Mouse (Mus musculus) liver, embryonic 16.5 days (tissue): ENCODE data around the gene Wdr43. TPM values are rescaled to one million over a fixed set of nuclear protein-coding genes. Genes with fewer than 3 reads are reported as not detected.

Experiments used
- ATAC-seq: fragments of 200-750 bp; cut with Nextera tagmentation; 2 replicates; pipeline ENCODE4 v1.8.0; 2017; ENCODE audit warnings: low read depth, mild to moderate bottlenecking, moderate number of reproducible peaks, moderate library complexity
- H3K27ac ChIP-seq: fragments of 300-500 bp; sonication (generic); 2 replicates; pipeline ENCODE4 v1.5.1; 2014; ENCODE audit warnings: mild to moderate bottlenecking, low read length
- H3K27me3 ChIP-seq: fragments of 300-500 bp; sonication (generic); 2 replicates; pipeline ENCODE4 v1.6.1; 2014; ENCODE audit warnings: low read depth, low read length, mixed read lengths; ENCODE audit not compliant: control insufficient read depth, insufficient read depth
- H3K36me3 ChIP-seq: fragments of 300-500 bp; sonication (generic); 2 replicates; pipeline ENCODE4 v1.6.1; 2014; ENCODE audit warnings: mild to moderate bottlenecking; ENCODE audit not compliant: control insufficient read depth, insufficient read depth
- H3K4me1 ChIP-seq: fragments of 300-500 bp; sonication (generic); 2 replicates; pipeline ENCODE4 v1.6.1; 2014; ENCODE audit warnings: low read depth, low read length, mixed read lengths; ENCODE audit not compliant: control insufficient read depth
- H3K4me2 ChIP-seq: fragments of 300-500 bp; sonication (generic); 2 replicates; pipeline ENCODE4 v1.6.1; 2014; ENCODE audit warnings: low read depth, low read length, mixed read lengths
- H3K4me3 ChIP-seq: fragments of 300-500 bp; sonication (generic); 2 replicates; pipeline ENCODE4 v1.5.1; 2014; ENCODE audit warnings: low read depth, mild to moderate bottlenecking, low read length
- H3K9ac ChIP-seq: fragments of 300-500 bp; sonication (generic); 2 replicates; pipeline ENCODE4 v1.6.1; 2014; ENCODE audit warnings: low read depth, low read length
- H3K9me3 ChIP-seq: fragments of 300-500 bp; sonication (generic); replicated peaks from 2 replicates; pipeline ENCODE4 v1.6.1; 2016; ENCODE audit warnings: low read length; ENCODE audit not compliant: control insufficient read depth
- WGBS: fragments of 180-500 bp; shearing (Covaris S2); extraction: QIAGEN DNeasy Blood & Tissue Kit; methylation state at CpG from one replicate; pipeline ENCODE4 v1.1.7; 2014; ENCODE audit not compliant: insufficient replicate concordance; 5-methylcytosine and 5-hydroxymethylcytosine counted together
- polyA plus RNA-seq: library from polyadenylated mRNA; unstranded; fragments of >200 nt; fragmentation: Nextera tagmentation; extraction: Ambion mirVana; gene quantifications from 2 replicates; pipeline ENCODE4 v1.2.1, GENCODE M21; 2015

The Wdr43 gene
- polyA plus RNA-seq, 1 experiment from 2014 or later = 26.6 TPM

DNA sequence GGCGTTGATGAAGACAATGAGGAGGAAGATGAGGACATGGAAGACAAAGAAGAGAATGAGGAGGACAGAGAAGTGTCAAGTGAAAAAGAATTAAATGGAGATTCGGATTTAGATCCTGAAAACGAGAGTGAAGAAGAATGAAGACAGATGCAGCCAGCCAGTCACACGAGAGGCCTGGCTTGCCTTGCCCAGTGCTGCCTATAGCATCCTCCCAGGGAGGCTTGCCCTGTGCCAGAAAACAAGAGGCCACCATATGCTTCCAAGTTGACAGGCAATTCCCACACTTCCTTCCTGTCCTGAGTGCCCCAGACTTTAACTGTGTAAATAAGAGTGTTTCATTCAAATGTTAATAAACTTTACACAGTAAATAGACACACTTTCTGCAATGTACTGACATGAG is 41.8 kb downstream of the Wdr43 start:
- Histone ChIP-seq H3K27ac (no peak overlapping the region), H3K9me3 (no peaks in the 10 kb centered on the region), H3K36me3 (peaks cover 19% of the 10 kb centered on the region), H3K4me2 (no peak overlapping the region), H3K4me3 (no peak overlapping the region), H3K27me3 (no peaks in the 10 kb centered on the region), H3K9ac (no peak overlapping the region), H3K4me1 (peaks cover 2% of the 10 kb centered on the region; the same call in 1 of the 2 replicates)
- WGBS = 73% methylated on average over 4 of the region's 4 CpGs
- no peak for ATAC-seq

DNA sequence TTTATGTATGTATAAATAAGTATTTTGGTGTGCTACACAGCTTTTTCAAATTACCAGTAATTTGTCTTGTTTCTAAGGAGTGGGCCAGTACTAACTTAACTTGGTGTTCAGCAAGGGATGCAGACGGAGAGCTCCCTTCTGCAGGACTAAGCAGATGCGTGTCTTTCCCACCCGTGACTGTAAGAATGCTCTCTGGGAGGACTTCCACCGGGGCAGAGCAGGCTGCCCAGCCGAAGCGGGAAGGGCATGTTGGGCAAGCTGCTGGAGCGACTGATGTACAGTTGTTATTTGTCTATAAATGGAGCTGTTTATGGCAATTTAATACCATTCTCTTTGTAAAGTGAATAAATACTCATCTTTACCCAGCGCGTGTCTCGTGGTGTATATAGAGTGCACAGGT is 43.0 kb downstream of the Wdr43 start:
- Histone ChIP-seq H3K4me3 (no peak overlapping the region), H3K9ac (no peak overlapping the region), H3K4me2 (no peak overlapping the region), H3K36me3 (peaks cover 10% of the 10 kb centered on the region), H3K27me3 (no peaks in the 10 kb centered on the region), H3K9me3 (no peaks in the 10 kb centered on the region), H3K4me1 (peaks cover 2% of the 10 kb centered on the region; the same call in 1 of the 2 replicates), H3K27ac (no peak overlapping the region)
- 84% methylated on average over 10 of the region's 10 CpGs for WGBS
- no peak for ATAC-seq

DNA sequence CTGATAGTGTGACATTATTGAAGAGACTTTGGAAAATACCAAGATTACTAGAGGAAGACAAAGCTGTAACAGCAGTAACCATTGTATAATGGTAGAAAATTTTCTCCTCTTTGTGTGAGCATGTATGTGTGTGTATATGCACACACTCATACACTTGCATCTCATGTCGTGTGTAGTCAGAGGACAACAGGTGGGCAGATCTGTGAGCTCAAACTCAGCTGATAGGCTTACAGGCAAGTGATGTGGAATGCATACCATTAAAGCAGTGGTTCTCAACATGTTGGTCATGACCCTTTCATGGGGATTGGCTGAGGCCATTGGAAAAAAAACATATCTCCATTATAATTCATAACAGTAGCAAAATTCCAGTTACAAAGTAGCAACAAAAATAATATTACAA is 44.7 kb downstream of the Wdr43 start:
- H3K4me2 ChIP-seq = no peak overlapping the region
- H3K9me3 ChIP-seq = no peaks in the 10 kb centered on the region
- ATAC-seq = no peak
- no peaks in the 10 kb centered on the region for H3K27me3 ChIP-seq
- WGBS = 24% methylated on average over 1 of the region's 1 CpGs
- no peak overlapping the region for H3K27ac ChIP-seq
- peaks cover 6% of the 10 kb centered on the region for H3K36me3 ChIP-seq
- no peak overlapping the region for H3K4me3 ChIP-seq
- H3K9ac ChIP-seq = no peak overlapping the region
- H3K4me1 ChIP-seq = peaks cover 2% of the 10 kb centered on the region; the same call in 1 of the 2 replicates

DNA sequence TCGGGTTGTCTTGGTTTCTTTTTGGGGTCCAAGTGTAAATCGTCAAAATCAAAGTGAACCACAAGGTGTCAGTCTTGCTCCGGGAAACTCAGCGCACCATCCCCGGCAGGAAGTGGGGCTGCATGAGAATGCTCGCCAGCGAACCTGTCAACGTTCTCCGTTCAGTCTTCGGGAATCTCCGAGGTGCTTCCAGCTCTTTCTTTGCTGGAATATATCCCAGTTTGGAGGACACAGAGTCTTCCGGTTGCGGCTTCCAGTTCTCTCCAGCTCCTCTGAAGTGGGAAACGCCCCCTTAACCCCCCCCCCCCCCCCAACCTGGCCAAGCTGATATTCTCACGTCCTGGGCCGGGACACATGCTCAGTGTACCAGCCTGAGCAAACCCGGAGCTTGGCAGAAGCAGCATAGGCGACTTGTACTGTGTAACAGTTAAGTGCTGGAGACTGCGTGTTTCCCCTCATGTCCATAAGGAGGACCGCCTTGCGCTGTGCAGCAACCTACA is 47.1 kb downstream of the Wdr43 start:
- peak overlapping the region; percentile 57 for H3K4me2 ChIP-seq
- no peaks in the 10 kb centered on the region for H3K27me3 ChIP-seq
- peak overlapping the region; percentile 40 for H3K4me3 ChIP-seq
- WGBS = 8% methylated on average over 21 of the region's 21 CpGs
- no peaks in the 10 kb centered on the region for H3K9me3 ChIP-seq
- no peak overlapping the region for H3K9ac ChIP-seq
- peaks cover 2% of the 10 kb centered on the region; the same call in 1 of the 2 replicates for H3K4me1 ChIP-seq
- no peak overlapping the region for H3K27ac ChIP-seq
- H3K36me3 ChIP-seq = no peaks in the 10 kb centered on the region
- ATAC-seq = 0 out of 2 replicates have a peak, but pooled peaks have one; percentile 30

DNA sequence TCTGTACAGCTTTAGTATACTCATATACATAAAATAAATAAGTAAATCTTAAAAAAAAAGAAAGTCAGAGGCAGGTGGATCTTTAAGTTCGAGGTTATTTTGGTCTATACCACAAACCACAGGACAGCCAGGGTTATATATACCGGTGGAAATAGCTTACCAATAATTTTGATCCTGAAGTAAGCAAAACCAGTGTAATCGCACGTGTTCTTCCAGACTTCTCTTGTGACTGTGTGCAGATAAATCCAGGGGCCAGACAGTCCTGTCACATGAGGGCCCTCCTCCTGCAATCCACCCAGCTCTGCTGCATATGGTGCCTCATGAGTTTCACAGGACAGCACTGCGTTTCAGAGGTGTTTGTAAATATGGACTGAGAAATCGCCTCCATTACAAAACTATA is 47.8 kb downstream of the Wdr43 start:
- H3K36me3 ChIP-seq = no peaks in the 10 kb centered on the region
- H3K4me1 ChIP-seq = peaks cover 2% of the 10 kb centered on the region; the same call in 1 of the 2 replicates
- H3K9ac ChIP-seq = no peak overlapping the region
- ATAC-seq = no peak
- H3K4me2 ChIP-seq = no peak overlapping the region
- H3K4me3 ChIP-seq = no peak overlapping the region
- no peak overlapping the region for H3K27ac ChIP-seq
- no peaks in the 10 kb centered on the region for H3K27me3 ChIP-seq
- WGBS = 38% methylated on average over 6 of the region's 6 CpGs
- H3K9me3 ChIP-seq = no peaks in the 10 kb centered on the region

DNA sequence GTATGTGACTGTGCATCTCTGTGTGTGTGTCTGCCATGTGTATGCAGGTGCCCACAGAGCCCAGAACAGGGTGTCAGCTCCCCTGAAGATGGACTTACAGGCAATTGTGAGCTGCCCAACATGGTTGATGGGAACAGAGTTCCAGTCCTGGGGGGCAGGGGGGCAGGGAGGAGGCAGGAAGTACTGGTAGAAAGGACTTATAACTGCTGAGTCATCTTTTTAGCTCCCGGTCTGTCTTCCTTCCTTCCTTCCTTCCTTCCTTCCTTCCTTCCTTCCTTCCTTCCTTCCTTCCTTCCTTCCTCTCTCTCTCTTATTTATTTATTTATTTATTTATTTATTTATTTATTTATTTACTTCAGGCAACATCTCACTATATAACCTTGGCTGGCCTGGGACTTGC is 48.5 kb downstream of the Wdr43 start:
- ATAC-seq = no peak
- Histone ChIP-seq H3K36me3 (no peaks in the 10 kb centered on the region), H3K27ac (no peak overlapping the region), H3K4me2 (no peak overlapping the region), H3K4me3 (no peak overlapping the region), H3K4me1 (peaks cover 2% of the 10 kb centered on the region; the same call in 1 of the 2 replicates), H3K9me3 (no peaks in the 10 kb centered on the region), H3K27me3 (no peaks in the 10 kb centered on the region), H3K9ac (no peak overlapping the region)
- 20% methylated on average over 1 of the region's 1 CpGs for WGBS

DNA sequence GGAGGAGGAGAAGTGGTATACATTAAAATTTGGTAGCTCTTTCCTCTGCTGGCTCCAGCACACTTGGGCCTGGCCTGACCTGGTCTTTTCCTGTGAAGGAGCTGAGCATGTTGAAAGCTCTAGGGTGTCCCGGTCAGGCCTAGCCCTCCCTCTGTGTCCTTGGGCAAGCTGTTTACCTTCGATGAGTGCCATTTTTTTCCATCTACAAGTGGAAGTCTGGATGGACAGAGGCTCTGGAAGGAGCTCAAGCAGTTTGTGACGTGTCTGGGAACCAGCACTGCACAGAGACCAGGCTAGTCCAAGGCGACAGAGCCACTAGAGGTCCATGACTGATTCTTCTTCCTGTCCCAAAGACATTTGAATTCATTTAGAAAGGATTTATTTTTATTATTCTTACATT is 49.5 kb downstream of the Wdr43 start:
- Histone ChIP-seq H3K27ac (no peak overlapping the region), H3K27me3 (no peaks in the 10 kb centered on the region), H3K9me3 (no peaks in the 10 kb centered on the region), H3K4me2 (no peak overlapping the region), H3K36me3 (no peaks in the 10 kb centered on the region), H3K4me1 (peaks cover 2% of the 10 kb centered on the region; the same call in 1 of the 2 replicates), H3K9ac (no peak overlapping the region), H3K4me3 (no peak overlapping the region)
- 59% methylated on average over 4 of the region's 4 CpGs for WGBS
- ATAC-seq = no peak

DNA sequence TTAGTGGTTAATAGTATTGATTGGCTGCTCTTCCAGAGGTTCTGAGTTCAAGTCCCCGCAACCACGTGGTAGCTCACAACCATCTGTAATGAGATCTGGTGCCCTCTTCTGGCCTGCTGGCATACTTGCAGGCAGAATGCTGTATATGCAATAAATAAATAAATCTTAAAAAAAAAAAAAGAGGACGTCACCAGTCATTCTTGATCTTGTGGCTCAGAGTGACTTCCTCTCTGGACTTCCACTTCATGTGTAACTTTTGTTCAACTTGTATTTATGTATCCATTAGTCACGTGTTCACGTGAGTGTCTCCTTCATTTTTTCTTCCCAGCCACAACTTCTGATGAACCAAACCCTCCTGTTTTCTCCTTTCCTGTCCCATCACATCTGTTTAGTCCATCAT is 53.8 kb downstream of the Wdr43 start:
- ATAC-seq = no peak
- no peak overlapping the region for H3K9ac ChIP-seq

DNA sequence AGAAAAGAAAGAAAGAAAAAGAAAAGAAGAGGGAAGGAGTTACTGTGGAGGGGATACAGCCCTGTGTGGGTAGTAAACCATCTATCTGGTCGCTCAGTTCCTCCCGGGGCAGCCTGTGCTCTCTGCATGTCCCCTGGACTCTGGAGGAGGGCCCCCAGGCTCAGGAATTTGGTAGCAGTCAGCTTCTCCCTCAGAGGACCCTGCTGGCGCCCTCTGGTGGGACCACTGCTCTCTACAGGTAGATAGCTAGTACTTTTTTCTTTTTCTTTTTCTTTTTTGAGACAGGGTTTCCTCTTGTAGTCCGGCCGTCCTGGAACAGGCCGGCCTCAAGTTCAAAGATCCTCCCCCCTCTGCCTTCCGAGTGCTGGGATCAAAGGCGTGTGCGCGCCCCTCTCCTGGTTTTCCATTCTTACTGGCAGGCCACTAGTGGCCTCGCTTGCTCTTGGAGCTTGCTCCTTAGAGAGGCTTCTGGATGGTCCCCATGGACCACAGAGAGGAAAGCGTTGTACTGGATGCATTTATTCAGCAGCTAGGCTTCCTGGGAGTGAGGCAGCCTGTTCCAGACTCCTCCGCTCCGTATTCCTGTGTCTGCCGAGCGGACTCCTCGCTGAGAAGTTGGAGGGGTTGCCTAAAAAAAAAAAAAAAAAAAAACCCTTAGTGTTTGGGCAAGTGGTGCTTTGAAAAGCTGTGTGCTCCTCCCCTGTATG is 56.3 kb downstream of the Wdr43 start:
- Histone ChIP-seq H3K4me2 (no peak overlapping the region), H3K36me3 (no peaks in the 10 kb centered on the region), H3K4me3 (no peak overlapping the region), H3K4me1 (no peaks in the 10 kb centered on the region), H3K9ac (no peak overlapping the region), H3K9me3 (no peaks in the 10 kb centered on the region), H3K27ac (no peak overlapping the region), H3K27me3 (no peaks in the 10 kb centered on the region)
- ATAC-seq = no peak
- 50% methylated on average over 17 of the region's 17 CpGs for WGBS

More for the DNA sequence above, 53.8 kb downstream of the Wdr43 start:
- Histone ChIP-seq H3K27ac (no peak overlapping the region), H3K27me3 (no peaks in the 10 kb centered on the region), H3K36me3 (no peaks in the 10 kb centered on the region), H3K9me3 (no peaks in the 10 kb centered on the region), H3K4me3 (no peak overlapping the region), H3K4me1 (no peaks in the 10 kb centered on the region), H3K4me2 (no peak overlapping the region)
- 48% methylated on average over 5 of the region's 5 CpGs for WGBS
